27 mouse cellular contexts compared by ENCODE assay signal in genomic region chr12:15542486-15542885, GRCm38 (mm10).
DNase-seq lines count a peak whose midpoint lies in the region; ATAC-seq and TF ChIP-seq lines count a peak whose summit lies in the region.
"Had no signal": no experiment of that assay in that cellular context is flagged by ENCODE, and none has a peak within 500 bp of the region (broad histone marks: within the 10 kb centered on the region; RNA-seq: fewer than 3 reads in every experiment).

No protein-coding gene starts in this region.

- no peaks in the 10 kb centered on the region for H3K27me3 ChIP-seq in midbrain, embryonic 15.5 days (replicated peaks)
- H3K27me3 ChIP-seq in forebrain, embryonic 12.5 days, result no peaks in the 10 kb centered on the region
- H3K27me3 ChIP-seq in kidney, embryonic 14.5 days (ENCODE audit: control insufficient read depth, insufficient read depth, low read length), result no peaks in the 10 kb centered on the region
- H3K27me3 ChIP-seq: CH12.LX; embryonic facial prominence, embryonic 12.5 days; forebrain, embryonic 13.5 days; forebrain, embryonic 15.5 days had no signal

- no peaks in the 10 kb centered on the region for H3K9me3 ChIP-seq in midbrain, embryonic 15.5 days
- no peaks in the 10 kb centered on the region for H3K9me3 ChIP-seq in forebrain, embryonic 12.5 days
- H3K9me3 ChIP-seq in kidney, embryonic 14.5 days (ENCODE audit: control insufficient read depth, low read length), result no peaks in the 10 kb centered on the region
- H3K9me3 ChIP-seq: embryonic facial prominence, embryonic 10.5 days; embryonic facial prominence, embryonic 12.5 days; forebrain, embryonic 10.5 days; forebrain, embryonic 13.5 days; forebrain, embryonic 15.5 days; G1E had no signal

- H3K27ac ChIP-seq in embryonic fibroblast, embryonic 13.5 days (ENCODE audit: insufficient read depth, low read length), result peak overlapping the region; percentile 47
- no peak overlapping the region for H3K27ac ChIP-seq in midbrain, embryonic 15.5 days
- H3K27ac ChIP-seq in forebrain, embryonic 12.5 days, result no peak overlapping the region
- H3K27ac ChIP-seq in kidney, embryonic 14.5 days (ENCODE audit: low read depth, low read length), result no peak overlapping the region
- H3K27ac ChIP-seq: embryonic facial prominence, embryonic 10.5 days; embryonic facial prominence, embryonic 12.5 days; forebrain, embryonic 10.5 days; forebrain, embryonic 13.5 days; forebrain, embryonic 15.5 days; gastrocnemius, adult 2 months had no signal

- no peak for TF ChIP-seq POLR2A in embryonic fibroblast, embryonic 13.5 days (IDR thresholded peaks at IDR 0.05; ENCODE audit: low read depth, low read length)

- ATAC-seq in midbrain, embryonic 15.5 days (replicated peaks), result no peak
- ATAC-seq in forebrain, embryonic 12.5 days (ENCODE audit: low FRiP score), result no peak
- no peak for ATAC-seq in kidney, embryonic 14.5 days (ENCODE audit: low FRiP score, low TSS enrichment)
- ATAC-seq: CD4-positive, CD25-positive, alpha-beta regulatory T cell, adult 4 months; forebrain, embryonic 13.5 days; forebrain, embryonic 15.5 days; forebrain, postnatal 0 days had no signal

- TF ChIP-seq CTCF in embryonic fibroblast, embryonic 13.5 days (IDR thresholded peaks at IDR 0.05; ENCODE audit: borderline replicate concordance, insufficient read depth, low read length), result no peak

- H3K36me3 ChIP-seq in midbrain, embryonic 15.5 days (replicated peaks), result no peaks in the 10 kb centered on the region
- no peaks in the 10 kb centered on the region for H3K36me3 ChIP-seq in forebrain, embryonic 12.5 days (replicated peaks)
- H3K36me3 ChIP-seq in kidney, embryonic 14.5 days (ENCODE audit: control insufficient read depth, insufficient read depth, low read length), result no peaks in the 10 kb centered on the region
- H3K36me3 ChIP-seq: embryonic facial prominence, embryonic 10.5 days; embryonic facial prominence, embryonic 12.5 days; forebrain, embryonic 10.5 days; forebrain, embryonic 15.5 days; G1E had no signal

- no peak overlapping the region for H3K4me2 ChIP-seq in midbrain, embryonic 15.5 days
- H3K4me2 ChIP-seq in forebrain, embryonic 12.5 days, result no peak overlapping the region
- no peak overlapping the region for H3K4me2 ChIP-seq in kidney, embryonic 14.5 days (replicated peaks; ENCODE audit: low read depth, low read length)
- H3K4me2 ChIP-seq: embryonic facial prominence, embryonic 12.5 days; forebrain, embryonic 13.5 days; forebrain, embryonic 15.5 days had no signal

- no peak overlapping the region for H3K9ac ChIP-seq in midbrain, embryonic 15.5 days
- H3K9ac ChIP-seq in forebrain, embryonic 12.5 days, result no peak overlapping the region
- no peak overlapping the region for H3K9ac ChIP-seq in kidney, embryonic 14.5 days (ENCODE audit: low read depth, low read length)
- H3K9ac ChIP-seq: embryonic facial prominence, embryonic 12.5 days; forebrain, embryonic 13.5 days; forebrain, embryonic 15.5 days; forebrain, postnatal 0 days had no signal

- no peaks in the 10 kb centered on the region for H3K4me1 ChIP-seq in embryonic fibroblast, embryonic 13.5 days (ENCODE audit: control insufficient read depth, insufficient read depth, low read length)
- H3K4me1 ChIP-seq in midbrain, embryonic 15.5 days, result no peaks in the 10 kb centered on the region
- no peaks in the 10 kb centered on the region for H3K4me1 ChIP-seq in forebrain, embryonic 12.5 days
- no peaks in the 10 kb centered on the region for H3K4me1 ChIP-seq in kidney, embryonic 14.5 days (ENCODE audit: control insufficient read depth, insufficient read depth, low read length)
- H3K4me1 ChIP-seq: embryonic facial prominence, embryonic 10.5 days; embryonic facial prominence, embryonic 12.5 days; forebrain, embryonic 10.5 days; forebrain, embryonic 13.5 days; forebrain, embryonic 15.5 days had no signal

- no peak overlapping the region for H3K4me3 ChIP-seq in embryonic fibroblast, embryonic 13.5 days (ENCODE audit: insufficient read depth, low read length)
- H3K4me3 ChIP-seq in midbrain, embryonic 15.5 days, result no peak overlapping the region
- H3K4me3 ChIP-seq in forebrain, embryonic 12.5 days (replicated peaks), result no peak overlapping the region
- H3K4me3 ChIP-seq in kidney, embryonic 14.5 days (ENCODE audit: low read length), result no peak overlapping the region
- H3K4me3 ChIP-seq: embryonic facial prominence, embryonic 10.5 days; embryonic facial prominence, embryonic 12.5 days; erythroblast, embryonic 14.5 days; forebrain, embryonic 10.5 days; forebrain, embryonic 13.5 days; forebrain, embryonic 15.5 days; gastrocnemius, adult 2 months had no signal

- DNase-seq in adrenal gland, adult 2 months, result peak; percentile 7
- no peak for DNase-seq in adrenal gland, postnatal 4 days (ENCODE audit: low spot score in 2 of 2)
- DNase-seq in MN1 (ENCODE audit: low spot score) (peak; percentile 15), NIH3T3 (ENCODE audit: low read depth) (peak; percentile 82)
- DNase-seq: adrenal gland, postnatal 10 days; adrenal gland, postnatal 25 days; B cell, adult 2 months; cerebellum, adult 11-12 months; cerebellum, adult 2 months; cerebellum, adult 9-10 months; cerebellum, postnatal 10 days; cerebellum, postnatal 25 days; forebrain, postnatal 0 days; gastrocnemius, adult 2 months had no signal

- WGBS in midbrain, embryonic 15.5 days, result 73% methylated on average over 2 of the region's 2 CpGs
- WGBS in forebrain, embryonic 12.5 days, result 75% methylated on average over 2 of the region's 2 CpGs
- WGBS in kidney, embryonic 14.5 days, result 74% methylated on average over 2 of the region's 2 CpGs

Comparison
In these comparisons a context has a peak if more than half of its experiments do, and no peak if none do; other contexts are left out.
1. DNase-seq: peak in adrenal gland, adult 2 months (single experiment), MN1 (single experiment) and NIH3T3 (single experiment); none in adrenal gland, postnatal 4 days (0 of 2).